Mouse (Mus musculus): Measurements from ENCODE around the gene Prss38. TPM values are rescaled to one million over a fixed set of nuclear protein-coding genes. Genes with fewer than 3 reads are reported as not detected.
"Not testable (repeated sequence)": the region's sequence is repeated elsewhere in the genome, so short reads cannot be mapped to it uniquely, and the experiment has no call there.

Gene Prss38
- polyA plus RNA-seq, 1 experiment from 2014 or later: not detected

GRCm38 (mm10) chr11:59369848-59370247 is 5.6 kb downstream of the Prss38 start:
- no peak for ATAC-seq (ENCODE audit: insufficient number of reproducible peaks, insufficient read depth, low FRiP score, low TSS enrichment)
- 74% methylated on average over 11 of the region's 11 CpGs for WGBS
- Histone ChIP-seq H3K27ac (no peak overlapping the region), H3K9me3 (no peaks in the 10 kb centered on the region), H3K4me1 (peaks cover 15% of the 10 kb centered on the region), H3K4me2 (replicated peaks) (no peak overlapping the region), H3K9ac (no peak overlapping the region), H3K27me3 (no peaks in the 10 kb centered on the region), H3K36me3 (no peaks in the 10 kb centered on the region), H3K4me3 (no peak overlapping the region)

DNA sequence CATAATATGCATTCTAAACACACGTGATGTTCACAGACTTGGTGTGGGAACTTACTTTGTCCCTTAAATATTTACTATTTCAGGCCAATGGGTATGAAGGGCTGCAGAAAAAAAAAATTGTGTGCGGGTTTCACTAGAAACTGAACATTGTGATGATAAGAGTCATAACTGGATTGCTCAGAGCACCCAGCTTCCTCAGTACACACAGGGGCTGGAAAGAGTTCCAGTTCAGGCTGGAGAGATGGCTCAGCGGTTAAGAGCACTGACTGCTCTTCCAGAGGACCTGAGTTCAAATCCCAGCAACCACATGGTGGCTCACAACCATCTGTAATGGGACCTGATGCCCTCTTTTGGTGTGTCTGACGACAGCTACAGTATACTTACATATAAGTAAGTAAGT is 7.5 kb downstream of the Prss38 start:
- 82% methylated on average over 4 of the region's 4 CpGs for WGBS
- not testable (repeated sequence) for H3K27ac ChIP-seq; H3K9ac ChIP-seq; H3K36me3 ChIP-seq; H3K9me3 ChIP-seq; ATAC-seq (ENCODE audit: insufficient number of reproducible peaks, insufficient read depth, low FRiP score, low TSS enrichment); H3K27me3 ChIP-seq; H3K4me2 ChIP-seq (replicated peaks); H3K4me3 ChIP-seq
- H3K4me1 ChIP-seq: peaks cover 25% of the 10 kb centered on the region

DNA sequence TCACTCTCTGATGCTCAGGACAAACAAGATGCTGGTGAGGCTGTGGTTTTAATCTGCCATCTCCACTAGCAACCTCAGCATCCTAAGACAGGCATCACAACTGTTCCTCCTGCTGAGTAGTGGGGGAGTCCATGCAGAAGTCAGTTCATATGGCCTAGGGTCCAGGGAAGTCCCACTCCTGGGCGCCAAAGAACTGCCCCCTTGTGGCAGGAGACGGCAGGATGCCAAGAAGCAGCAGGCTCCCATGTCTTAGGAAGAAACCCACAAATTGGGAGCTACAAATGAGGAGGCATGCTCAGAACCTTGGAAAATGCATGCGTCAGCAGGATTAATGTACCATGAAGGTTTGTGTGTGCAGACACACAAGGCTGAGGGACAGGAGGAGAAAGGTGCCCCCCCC is 8.8 kb downstream of the Prss38 start:
- Histone ChIP-seq H3K27me3 (no peaks in the 10 kb centered on the region; the same call in 1 of the 2 replicates), H3K9me3 (no peaks in the 10 kb centered on the region), H3K36me3 (no peaks in the 10 kb centered on the region), H3K27ac (no peak overlapping the region), H3K4me2 (replicated peaks) (no peak overlapping the region), H3K4me1 (peaks cover 25% of the 10 kb centered on the region), H3K4me3 (no peak overlapping the region), H3K9ac (no peak overlapping the region)
- ATAC-seq (ENCODE audit: insufficient number of reproducible peaks, insufficient read depth, low FRiP score, low TSS enrichment): no peak
- WGBS: 29% methylated on average over 3 of the region's 3 CpGs

GRCm38 (mm10) chr11:59366031-59366430 is 9.4 kb downstream of the Prss38 start:
- Histone ChIP-seq H3K27ac (0 out of 2 replicates have a peak overlapping the region, but pooled peaks have one; percentile 47), H3K27me3 (no peaks in the 10 kb centered on the region; the same call in 1 of the 2 replicates), H3K36me3 (no peaks in the 10 kb centered on the region), H3K9me3 (no peaks in the 10 kb centered on the region), H3K4me2 (replicated peaks) (no peak overlapping the region), H3K9ac (0 out of 2 replicates have a peak overlapping the region, but pooled peaks have one; percentile 5), H3K4me1 (peaks cover 25% of the 10 kb centered on the region), H3K4me3 (no peak overlapping the region)
- ATAC-seq (ENCODE audit: insufficient number of reproducible peaks, insufficient read depth, low FRiP score, low TSS enrichment): no peak
- 61% methylated on average over 3 of the region's 3 CpGs for WGBS

- Histone ChIP-seq H3K4me1 (peaks cover 25% of the 10 kb centered on the region), H3K4me2 (replicated peaks) (no peak overlapping the region), H3K27me3 (no peaks in the 10 kb centered on the region; the same call in 1 of the 2 replicates), H3K9ac (no peak overlapping the region), H3K9me3 (no peaks in the 10 kb centered on the region), H3K27ac (peak overlapping the region; percentile 57), H3K36me3 (no peaks in the 10 kb centered on the region), H3K4me3 (no peak overlapping the region)
- ATAC-seq (ENCODE audit: insufficient number of reproducible peaks, insufficient read depth, low FRiP score, low TSS enrichment): no peak
- 66% methylated on average over 3 of the region's 3 CpGs for WGBS
These were observed 11.0 kb downstream of the Prss38 start for GRCm38 (mm10) chr11:59364417-59364816.

DNA sequence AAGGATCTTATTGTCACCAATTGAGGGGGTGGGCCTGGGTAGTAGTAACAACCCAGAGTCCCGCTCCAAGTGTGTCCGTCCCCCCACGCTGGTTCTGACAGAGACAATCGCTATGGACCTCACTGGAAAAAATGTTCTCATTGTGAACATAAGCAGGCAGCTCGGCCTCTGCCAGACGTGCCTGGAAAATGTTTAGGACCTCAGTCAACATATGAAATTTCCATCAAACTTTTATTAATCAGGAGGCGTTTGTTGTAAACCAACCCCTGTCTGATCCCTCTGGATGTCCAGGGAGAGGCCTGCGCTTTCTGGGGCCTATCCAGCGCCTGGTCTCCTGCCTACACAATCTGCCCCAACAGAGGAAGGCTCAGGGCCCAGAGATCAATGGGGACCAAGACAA is 11.4 kb downstream of the Prss38 start:
- Histone ChIP-seq H3K36me3 (no peaks in the 10 kb centered on the region), H3K4me2 (replicated peaks) (no peak overlapping the region), H3K9me3 (no peaks in the 10 kb centered on the region), H3K27ac (peak overlapping the region; percentile 57), H3K27me3 (no peaks in the 10 kb centered on the region; the same call in 1 of the 2 replicates), H3K9ac (no peak overlapping the region), H3K4me3 (no peak overlapping the region), H3K4me1 (peaks cover 25% of the 10 kb centered on the region)
- WGBS: 79% methylated on average over 9 of the region's 9 CpGs
- ATAC-seq (ENCODE audit: insufficient number of reproducible peaks, insufficient read depth, low FRiP score, low TSS enrichment): no peak

DNA sequence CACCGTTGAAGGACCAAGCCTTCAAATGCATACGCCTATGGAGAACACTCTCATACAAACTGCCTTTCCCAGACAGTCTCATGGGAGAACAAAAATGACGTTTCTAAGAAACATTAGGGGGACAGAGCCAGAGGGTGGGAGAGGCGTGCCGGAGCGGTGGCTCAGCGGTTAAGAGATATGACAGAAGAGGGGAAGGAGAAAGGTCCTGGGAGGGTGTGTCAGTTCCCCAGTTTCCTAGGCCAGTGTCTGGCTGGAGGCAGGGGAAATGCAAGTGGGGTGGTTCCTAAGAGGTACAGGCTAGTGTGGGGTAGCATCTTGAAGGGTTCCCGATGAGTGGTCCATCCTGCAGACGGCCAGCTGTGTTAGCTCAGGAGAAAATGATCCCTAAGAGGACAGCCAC is 14.2 kb downstream of the Prss38 start:
- H3K36me3 ChIP-seq: no peaks in the 10 kb centered on the region
- no peak overlapping the region for H3K4me2 ChIP-seq (replicated peaks)
- H3K9ac ChIP-seq: no peak overlapping the region
- H3K4me3 ChIP-seq: no peak overlapping the region
- ATAC-seq (ENCODE audit: insufficient number of reproducible peaks, insufficient read depth, low FRiP score, low TSS enrichment): no peak
- H3K9me3 ChIP-seq: no peaks in the 10 kb centered on the region
- H3K27me3 ChIP-seq: no peaks in the 10 kb centered on the region; the same call in 1 of the 2 replicates
- H3K27ac ChIP-seq: no peak overlapping the region
- peaks cover 19% of the 10 kb centered on the region for H3K4me1 ChIP-seq
- WGBS: 89% methylated on average over 9 of the region's 9 CpGs

- 58% methylated on average over 11 of the region's 11 CpGs for WGBS
- no peaks in the 10 kb centered on the region for H3K9me3 ChIP-seq
- no peaks in the 10 kb centered on the region for H3K36me3 ChIP-seq
- no peak for ATAC-seq (ENCODE audit: insufficient number of reproducible peaks, insufficient read depth, low FRiP score, low TSS enrichment)
- no peak overlapping the region for H3K4me3 ChIP-seq
- no peaks in the 10 kb centered on the region for H3K4me1 ChIP-seq
- no peak overlapping the region for H3K27ac ChIP-seq
- H3K4me2 ChIP-seq (replicated peaks): no peak overlapping the region
- no peak overlapping the region for H3K9ac ChIP-seq
- H3K27me3 ChIP-seq: no peaks in the 10 kb centered on the region; the same call in 1 of the 2 replicates
These were observed 18.6 kb downstream of the Prss38 start for GRCm38 (mm10) chr11:59356874-59357289.

- Histone ChIP-seq H3K4me2 (replicated peaks) (no peak overlapping the region), H3K4me1 (peaks cover 9% of the 10 kb centered on the region; the same call in 1 of the 2 replicates), H3K9me3 (no peaks in the 10 kb centered on the region), H3K36me3 (no peaks in the 10 kb centered on the region), H3K27me3 (no peaks in the 10 kb centered on the region), H3K4me3 (no peak overlapping the region), H3K9ac (no peak overlapping the region), H3K27ac (no peak overlapping the region)
- ATAC-seq (ENCODE audit: insufficient number of reproducible peaks, insufficient read depth, low FRiP score, low TSS enrichment): no peak
- 84% methylated on average over 4 of the region's 4 CpGs for WGBS
These were observed 20.7 kb downstream of the Prss38 start for GRCm38 (mm10) chr11:59354793-59355192.

DNA sequence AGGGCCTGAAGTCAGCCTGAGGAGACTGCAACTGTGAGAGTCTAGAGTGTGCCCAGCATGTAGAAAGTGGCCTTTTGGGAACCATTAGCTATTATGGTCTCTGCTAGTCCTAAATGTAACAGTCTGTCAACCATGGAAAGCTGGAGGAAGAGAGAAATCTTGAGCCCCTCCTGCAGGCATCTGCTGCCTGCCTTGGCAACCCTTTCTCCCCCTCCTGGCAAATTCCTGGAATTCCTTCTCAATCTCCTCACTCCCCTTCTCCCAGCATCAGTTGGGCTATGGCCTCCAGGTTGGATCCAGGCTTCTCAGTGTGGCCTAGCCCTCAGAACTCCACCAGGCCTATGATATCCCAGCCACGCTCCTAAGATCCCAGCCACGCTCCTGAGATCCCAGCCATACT is 25.1 kb downstream of the Prss38 start:
- Histone ChIP-seq H3K4me3 (no peak overlapping the region), H3K4me2 (replicated peaks) (no peak overlapping the region), H3K9me3 (no peaks in the 10 kb centered on the region), H3K27ac (peak overlapping the region; percentile 72), H3K36me3 (no peaks in the 10 kb centered on the region), H3K27me3 (no peaks in the 10 kb centered on the region), H3K9ac (no peak overlapping the region), H3K4me1 (peaks cover 17% of the 10 kb centered on the region; the same call in 1 of the 2 replicates)
- WGBS: 65% methylated on average over 2 of the region's 2 CpGs
- ATAC-seq (ENCODE audit: insufficient number of reproducible peaks, insufficient read depth, low FRiP score, low TSS enrichment): no peak

- Histone ChIP-seq H3K9ac (no peak overlapping the region), H3K9me3 (no peaks in the 10 kb centered on the region), H3K36me3 (no peaks in the 10 kb centered on the region), H3K4me2 (replicated peaks) (no peak overlapping the region), H3K4me1 (peaks cover 17% of the 10 kb centered on the region; the same call in 1 of the 2 replicates), H3K4me3 (no peak overlapping the region), H3K27ac (no peak overlapping the region), H3K27me3 (no peaks in the 10 kb centered on the region)
- no peak for ATAC-seq (ENCODE audit: insufficient number of reproducible peaks, insufficient read depth, low FRiP score, low TSS enrichment)
- WGBS: 80% methylated on average over 11 of the region's 11 CpGs
These were observed 29.1 kb downstream of the Prss38 start for GRCm38 (mm10) chr11:59346166-59346910.

DNA sequence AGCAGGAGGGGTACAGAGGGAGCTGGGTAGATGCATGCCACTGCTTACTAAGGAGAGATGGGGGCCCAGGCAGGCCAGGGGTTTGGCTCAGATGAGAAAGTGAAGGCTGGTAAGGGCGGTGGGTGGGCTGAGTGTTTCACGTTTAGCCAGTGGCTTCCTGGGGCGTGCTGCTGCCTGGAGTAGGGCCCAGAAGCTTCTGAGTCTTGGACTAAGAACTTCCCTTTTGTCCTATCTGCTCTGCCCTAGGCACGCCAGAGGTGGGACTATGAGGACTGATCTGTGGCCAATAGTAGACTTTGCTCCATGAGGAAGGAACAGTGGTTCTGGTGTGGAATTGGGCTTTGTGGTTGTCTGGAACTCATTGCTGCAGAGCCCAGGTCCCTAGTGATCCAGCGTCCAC is 32.5 kb downstream of the Prss38 start:
- H3K4me1 ChIP-seq: peaks cover 5% of the 10 kb centered on the region; the same call in 1 of the 2 replicates
- no peak overlapping the region for H3K4me3 ChIP-seq
- no peaks in the 10 kb centered on the region for H3K36me3 ChIP-seq
- H3K9me3 ChIP-seq: no peaks in the 10 kb centered on the region
- ATAC-seq (ENCODE audit: insufficient number of reproducible peaks, insufficient read depth, low FRiP score, low TSS enrichment): no peak
- 75% methylated on average over 5 of the region's 5 CpGs for whole genome bisulfite sequencing
- H3K27me3 ChIP-seq: no peaks in the 10 kb centered on the region
- no peak overlapping the region for H3K9ac ChIP-seq
- no peak overlapping the region for H3K27ac ChIP-seq
- no peak overlapping the region for H3K4me2 ChIP-seq (replicated peaks)

Data from embryonic facial prominence, embryonic 12.5 days (tissue).